Mouse (Mus musculus): ENCODE measurements around the gene A030003K21Rik. TPM values are rescaled to one million over a fixed set of nuclear protein-coding genes. Genes with fewer than 3 reads are reported as not detected.

The A030003K21Rik gene
- polyA plus RNA-seq, 1 experiment from 2014 or later = not detected

- 85% methylated on average over 3 of the region's 3 CpGs for WGBS
- peak; percentile 31; the same call in 1 of the 2 replicates for TF ChIP-seq CTCF (IDR thresholded peaks at IDR 0.05; ENCODE audit: low read depth)
- H3K4me3 ChIP-seq (ENCODE audit: low read depth, low read length) = no peak within 1 kb of the TSS
- H3K9me3 ChIP-seq (ENCODE audit: low read depth, low read length) = no peaks in the 10 kb centered on the region
- H3K4me1 ChIP-seq (ENCODE audit: insufficient read depth) = no peaks in the 10 kb centered on the region
- DNase-seq (no peak), ATAC-seq (ENCODE audit: insufficient read depth) (no peak)
- H3K4me2 ChIP-seq = no peak within 1 kb of the TSS
- H3K9ac ChIP-seq = no peak within 1 kb of the TSS
- H3K27ac ChIP-seq (ENCODE audit: low read depth) = no peak within 1 kb of the TSS
- H3K27me3 ChIP-seq (ENCODE audit: insufficient read depth, low read length) = no peaks in the 10 kb centered on the region
- H3K36me3 ChIP-seq (ENCODE audit: insufficient read depth) = no peaks in the 10 kb centered on the region
Observed at GRCm38 (mm10) chr1:82913025-82913424, 30.2 kb downstream of the A030003K21Rik start, which contains the start of gene A030005L19Rik. TSS of gene A030005L19Rik (plus strand) at chr1:82913325.

GRCm38 (mm10) chr1:82905886-82906285, 37.3 kb downstream of the A030003K21Rik start:
- H3K27ac ChIP-seq (ENCODE audit: low read depth) = no peak overlapping the region
- no peaks in the 10 kb centered on the region for H3K9me3 ChIP-seq (ENCODE audit: low read depth, low read length)
- WGBS = 77% methylated on average over 3 of the region's 3 CpGs
- H3K4me3 ChIP-seq (ENCODE audit: low read depth, low read length) = no peak overlapping the region
- H3K27me3 ChIP-seq (ENCODE audit: insufficient read depth, low read length) = no peaks in the 10 kb centered on the region
- no peak overlapping the region for H3K9ac ChIP-seq
- DNase-seq = no peak
- no peak for TF ChIP-seq CTCF (IDR thresholded peaks at IDR 0.05; ENCODE audit: low read depth)
- ATAC-seq (ENCODE audit: insufficient read depth) = no peak
- no peaks in the 10 kb centered on the region for H3K4me1 ChIP-seq (ENCODE audit: insufficient read depth)
- peaks cover 13% of the 10 kb centered on the region; the same call in 1 of the 2 replicates for H3K36me3 ChIP-seq (ENCODE audit: insufficient read depth)
- H3K4me2 ChIP-seq = no peak overlapping the region

- Histone ChIP-seq H3K27ac (ENCODE audit: low read depth) (no peak overlapping the region), H3K4me1 (ENCODE audit: insufficient read depth) (no peaks in the 10 kb centered on the region), H3K36me3 (ENCODE audit: insufficient read depth) (peaks cover 39% of the 10 kb centered on the region), H3K4me2 (no peak overlapping the region), H3K9ac (no peak overlapping the region), H3K27me3 (ENCODE audit: insufficient read depth, low read length) (no peaks in the 10 kb centered on the region), H3K9me3 (ENCODE audit: low read depth, low read length) (no peaks in the 10 kb centered on the region), H3K4me3 (ENCODE audit: low read depth, low read length) (no peak overlapping the region)
- 92% methylated on average over 3 of the region's 3 CpGs for WGBS
- TF ChIP-seq CTCF (IDR thresholded peaks at IDR 0.05; ENCODE audit: low read depth) = no peak
- ATAC-seq (ENCODE audit: insufficient read depth) (no peak), DNase-seq (no peak)
Observed at GRCm38 (mm10) chr1:82901201-82901600, 42.0 kb downstream of the A030003K21Rik start.

- 82% methylated on average over 1 of the region's 1 CpGs for WGBS
- TF ChIP-seq CTCF (IDR thresholded peaks at IDR 0.05; ENCODE audit: low read depth) = no peak
- no peak for ATAC-seq (ENCODE audit: insufficient read depth)
- H3K4me2 ChIP-seq = no peak overlapping the region
- no peak overlapping the region for H3K9ac ChIP-seq
- no peaks in the 10 kb centered on the region for H3K4me1 ChIP-seq (ENCODE audit: insufficient read depth)
- no peak overlapping the region for H3K27ac ChIP-seq (ENCODE audit: low read depth)
- no peaks in the 10 kb centered on the region for H3K9me3 ChIP-seq (ENCODE audit: low read depth, low read length)
- peaks cover 40% of the 10 kb centered on the region for H3K36me3 ChIP-seq (ENCODE audit: insufficient read depth)
- no peak for DNase-seq
- no peak overlapping the region for H3K4me3 ChIP-seq (ENCODE audit: low read depth, low read length)
- no peaks in the 10 kb centered on the region for H3K27me3 ChIP-seq (ENCODE audit: insufficient read depth, low read length)
Observed at GRCm38 (mm10) chr1:82900567-82900966, 42.6 kb downstream of the A030003K21Rik start.

GRCm38 (mm10) chr1:82893269-82893668, 49.9 kb downstream of the A030003K21Rik start:
- Histone ChIP-seq H3K4me1 (ENCODE audit: insufficient read depth) (no peaks in the 10 kb centered on the region), H3K9me3 (ENCODE audit: low read depth, low read length) (no peaks in the 10 kb centered on the region), H3K36me3 (ENCODE audit: insufficient read depth) (peaks cover 58% of the 10 kb centered on the region), H3K4me3 (ENCODE audit: low read depth, low read length) (no peak overlapping the region), H3K9ac (no peak overlapping the region), H3K27me3 (ENCODE audit: insufficient read depth, low read length) (no peaks in the 10 kb centered on the region), H3K4me2 (no peak overlapping the region), H3K27ac (ENCODE audit: low read depth) (no peak overlapping the region)
- ATAC-seq (ENCODE audit: insufficient read depth) (no peak), DNase-seq (no peak)
- 86% methylated on average over 7 of the region's 7 CpGs for WGBS
- no peak for TF ChIP-seq CTCF (IDR thresholded peaks at IDR 0.05; ENCODE audit: low read depth)

Other genes with a start within 250 kb of the A030003K21Rik start
- gene Mff, start 218.5 kb downstream of the A030003K21Rik start, polyA plus RNA-seq (2014; fragmentation: Nextera tagmentation; extraction: Ambion mirVana) = 214 and 224 TPM in 2 replicates
- not detected in 2 replicates for gene Tm4sf20, start 174.9 kb downstream of the A030003K21Rik start, polyA plus RNA-seq (2014; fragmentation: Nextera tagmentation; extraction: Ambion mirVana)
- not detected in 2 replicates for gene Gm47791, start 172.1 kb downstream of the A030003K21Rik start, polyA plus RNA-seq (2014; fragmentation: Nextera tagmentation; extraction: Ambion mirVana)
- 47.8 and 48.4 TPM in 2 replicates for gene Agfg1, start 103.9 kb downstream of the A030003K21Rik start, polyA plus RNA-seq (2014; fragmentation: Nextera tagmentation; extraction: Ambion mirVana)
- gene A030005L19Rik, start 30.1 kb downstream of the A030003K21Rik start, polyA plus RNA-seq (2014; fragmentation: Nextera tagmentation; extraction: Ambion mirVana) = 0.32 TPM in 1 of 2 replicates, not detected in the other
- gene A030014E15Rik, start 18.5 kb downstream of the A030003K21Rik start, polyA plus RNA-seq (2014; fragmentation: Nextera tagmentation; extraction: Ambion mirVana) = not detected in 2 replicates
- gene Gm6217, start 12.0 kb downstream of the A030003K21Rik start, polyA plus RNA-seq (2014; fragmentation: Nextera tagmentation; extraction: Ambion mirVana) = not detected in 2 replicates
- not detected in 2 replicates for gene Gm7544, start 12.6 kb upstream of the A030003K21Rik start, polyA plus RNA-seq (2014; fragmentation: Nextera tagmentation; extraction: Ambion mirVana)
- gene Gm47955, start 16.9 kb upstream of the A030003K21Rik start, polyA plus RNA-seq (2014; fragmentation: Nextera tagmentation; extraction: Ambion mirVana) = not detected in 2 replicates
- not detected in 2 replicates for gene Gm47959, start 57.2 kb upstream of the A030003K21Rik start, polyA plus RNA-seq (2014; fragmentation: Nextera tagmentation; extraction: Ambion mirVana)
- gene Slc19a3, start 95.1 kb upstream of the A030003K21Rik start, polyA plus RNA-seq (2014; fragmentation: Nextera tagmentation; extraction: Ambion mirVana) = 0.51 and 0.80 TPM in 2 replicates
- gene Krtap28-10, start 99.1 kb upstream of the A030003K21Rik start, polyA plus RNA-seq (2014; fragmentation: Nextera tagmentation; extraction: Ambion mirVana) = not detected in 2 replicates
- not detected in 2 replicates for gene Gm47969, start 101.5 kb upstream of the A030003K21Rik start, polyA plus RNA-seq (2014; fragmentation: Nextera tagmentation; extraction: Ambion mirVana)
- not detected in 2 replicates for gene A030005K14Rik, start 116.0 kb upstream of the A030003K21Rik start, polyA plus RNA-seq (2014; fragmentation: Nextera tagmentation; extraction: Ambion mirVana)
- gene Krtap28-13, start 117.5 kb upstream of the A030003K21Rik start, polyA plus RNA-seq (2014; fragmentation: Nextera tagmentation; extraction: Ambion mirVana) = not detected in 2 replicates
- 0.18 TPM in 1 of 2 replicates, not detected in the other for gene Ccl20, start 173.4 kb upstream of the A030003K21Rik start, polyA plus RNA-seq (2014; fragmentation: Nextera tagmentation; extraction: Ambion mirVana)
- 0.20 TPM in 1 of 2 replicates, not detected in the other for gene Daw1, start 216.4 kb upstream of the A030003K21Rik start, polyA plus RNA-seq (2014; fragmentation: Nextera tagmentation; extraction: Ambion mirVana)

Measured in lung, embryonic 14.5 days (tissue).